9 mouse cellular contexts compared by ENCODE assay signal in the genomic region with DNA sequence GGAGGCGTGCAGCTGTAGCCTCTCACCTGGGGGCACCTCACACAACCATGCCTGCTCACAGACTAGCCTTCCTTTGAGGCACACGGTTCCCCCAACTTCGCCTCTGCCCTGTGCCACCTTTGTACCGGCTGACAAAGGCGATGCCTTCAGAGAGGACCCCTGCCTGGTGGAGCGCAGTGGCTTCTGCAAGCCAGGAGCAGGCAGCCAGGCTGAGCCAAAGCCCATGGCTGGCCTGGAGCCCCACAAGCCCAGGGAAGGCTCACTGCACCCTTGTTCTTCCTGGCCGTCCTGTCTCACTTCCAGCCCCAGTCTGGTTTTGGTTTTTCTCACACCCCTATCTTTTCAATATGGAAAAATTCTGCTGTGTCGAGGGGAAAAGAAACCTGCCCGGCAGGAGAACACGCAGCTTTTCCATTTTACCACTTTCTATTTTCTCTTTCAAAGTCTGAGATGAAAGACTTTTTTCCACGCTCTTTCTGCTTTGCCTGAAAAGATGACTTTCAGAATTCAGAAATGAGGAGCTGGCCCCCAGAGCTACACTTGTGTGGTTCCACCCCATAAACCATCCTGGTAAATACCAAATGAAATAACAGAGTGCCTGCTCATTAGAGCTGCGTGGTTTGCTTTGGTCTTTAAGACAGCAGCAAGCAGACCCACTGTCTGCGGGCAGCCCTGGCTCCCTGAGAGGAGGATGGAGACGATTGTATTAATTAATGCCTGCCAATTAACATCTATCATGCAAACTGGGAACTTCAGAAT. TPM values are rescaled to one million over a fixed set of nuclear protein-coding genes. Genes with fewer than 3 reads are reported as not detected.
A peak's percentile ranks its signal among the peaks of the same experiment; 100 is the strongest.
DNase-seq lines count a peak whose midpoint lies in the region; ATAC-seq and TF ChIP-seq lines count a peak whose summit lies in the region.
"Had no signal": no experiment of that assay in that cellular context is flagged by ENCODE, and none has a peak within 500 bp of the region (broad histone marks: within the 10 kb centered on the region; RNA-seq: fewer than 3 reads in every experiment).

No protein-coding gene starts in this region.

- H3K4me2 ChIP-seq in heart, embryonic 11.5 days, result no peak overlapping the region
- H3K4me2 ChIP-seq in limb, embryonic 12.5 days, result 0 out of 2 replicates have a peak overlapping the region, but pooled peaks have one; percentile 13
- H3K4me2 ChIP-seq: lung, embryonic 15.5 days had no signal

- H3K27me3 ChIP-seq in heart, embryonic 11.5 days (ENCODE audit: control insufficient read depth, insufficient read depth, low read length), result no peaks in the 10 kb centered on the region
- H3K27me3 ChIP-seq in spleen, adult 2 months (ENCODE audit: control insufficient read depth, insufficient read depth, low read length), result no peaks in the 10 kb centered on the region
- no peaks in the 10 kb centered on the region for H3K27me3 ChIP-seq in limb, embryonic 12.5 days
- H3K27me3 ChIP-seq: lung, embryonic 15.5 days had no signal

- no peak for TF ChIP-seq CTCF in spleen, adult 2 months (IDR thresholded peaks at IDR 0.05; ENCODE audit: extremely low read depth, insufficient read depth, insufficient read length, insufficient replicate concordance)

- no peak for ATAC-seq in heart, embryonic 11.5 days (replicated peaks; ENCODE audit: insufficient number of reproducible peaks, low FRiP score, low TSS enrichment)
- no peak for ATAC-seq in limb, embryonic 12.5 days (ENCODE audit: insufficient number of reproducible peaks, insufficient read depth, low FRiP score, low TSS enrichment, low read depth)

- 0 out of 2 replicates have a peak overlapping the region, but pooled peaks have one; percentile 22 for H3K27ac ChIP-seq in heart, embryonic 11.5 days (ENCODE audit: low read depth, low read length)
- H3K27ac ChIP-seq in spleen, adult 2 months (ENCODE audit: insufficient read depth, low read length), result 0 out of 2 replicates have a peak overlapping the region, but pooled peaks have one; percentile 19
- H3K27ac ChIP-seq in limb, embryonic 12.5 days, result peak overlapping the region; percentile 96

- no peak for TF ChIP-seq POLR2A in spleen, adult 2 months (IDR thresholded peaks at IDR 0.05; ENCODE audit: low read depth, low read length)

- peaks cover 28% of the 10 kb centered on the region for H3K4me1 ChIP-seq in heart, embryonic 11.5 days (ENCODE audit: control insufficient read depth, insufficient read depth, low read length)
- peaks cover 7% of the 10 kb centered on the region; the same call in 1 of the 2 replicates for H3K4me1 ChIP-seq in spleen, adult 2 months (ENCODE audit: control insufficient read depth, insufficient read depth, insufficient read length)
- peaks cover 42% of the 10 kb centered on the region for H3K4me1 ChIP-seq in limb, embryonic 12.5 days (replicated peaks)

- intact Hi-C loops in heart, postnatal 25 days (cut with DNase I), result no loop called here
- intact Hi-C loops in gastrocnemius, postnatal 14 days (cut with DNase I; ENCODE audit: low total_unique reads), result no loop called here

- no peak for DNase-seq in heart, postnatal 25 days (ENCODE audit: low spot score)
- DNase-seq in spleen, adult 2 months (ENCODE audit: low read depth in 1 of 2, low spot score in 2 of 2), result no peak
- no peak for DNase-seq in spleen, adult 12 weeks (ENCODE audit: low spot score)
- no peak for DNase-seq in yolk sac, embryonic 10.5 days (ENCODE audit: low spot score)
- DNase-seq in testis, postnatal 10 days (ENCODE audit: low spot score), result no peak
- no peak for DNase-seq in gastrocnemius, postnatal 14 days

- no peak overlapping the region for H3K4me3 ChIP-seq in heart, embryonic 11.5 days (ENCODE audit: low read depth, low read length)
- H3K4me3 ChIP-seq in spleen, adult 2 months (ENCODE audit: extremely low read depth, insufficient read depth, insufficient read length), result no peak overlapping the region
- H3K4me3 ChIP-seq in limb, embryonic 12.5 days (replicated peaks), result no peak overlapping the region
- H3K4me3 ChIP-seq: lung, embryonic 15.5 days had no signal

- no peaks in the 10 kb centered on the region for H3K9me3 ChIP-seq in heart, embryonic 11.5 days (replicated peaks; ENCODE audit: control insufficient read depth, low read length)
- no peaks in the 10 kb centered on the region for H3K9me3 ChIP-seq in limb, embryonic 12.5 days
- H3K9me3 ChIP-seq: lung, embryonic 15.5 days had no signal

- 75% methylated on average over 14 of the region's 14 CpGs for WGBS in heart, embryonic 11.5 days (ENCODE audit: insufficient replicate concordance)
- WGBS in spleen, adult 2 months, result 88% methylated on average over 14 of the region's 14 CpGs
- 41% methylated on average over 14 of the region's 14 CpGs for WGBS in limb, embryonic 12.5 days

- no peaks in the 10 kb centered on the region for H3K36me3 ChIP-seq in heart, embryonic 11.5 days (ENCODE audit: control insufficient read depth, insufficient read depth, low read length)
- no peaks in the 10 kb centered on the region for H3K36me3 ChIP-seq in spleen, adult 2 months (ENCODE audit: control insufficient read depth, insufficient read depth, low read length)
- no peaks in the 10 kb centered on the region for H3K36me3 ChIP-seq in limb, embryonic 12.5 days
- H3K36me3 ChIP-seq: lung, embryonic 15.5 days had no signal

- no peak overlapping the region for H3K9ac ChIP-seq in heart, embryonic 11.5 days (ENCODE audit: low read depth, low read length)
- no peak overlapping the region; the same call in 1 of the 2 replicates for H3K9ac ChIP-seq in limb, embryonic 12.5 days (replicated peaks)
- H3K9ac ChIP-seq: lung, embryonic 15.5 days had no signal

RNA-seq across cellular contexts. Expression of a gene that starts 36.5 kb away (rescaled TPM):
- polyA plus RNA-seq in heart, embryonic 11.5 days (2014; fragmentation: Nextera tagmentation; extraction: Ambion mirVana), result 34.3 and 47.8 TPM in 2 replicates
- total RNA-seq in heart, postnatal 25 days (2021), result 10 to 100 TPM; 47.9 to 78.9 TPM
- polyA plus RNA-seq in spleen, adult 2 months (2012; rRNA removed), result 36.2 and 39.6 TPM in 2 replicates
- 54.7 and 65.0 TPM in 2 replicates for polyA plus RNA-seq in limb, embryonic 12.5 days (2016; fragmentation: Nextera tagmentation; extraction: Ambion mirVana)
- total RNA-seq in gastrocnemius, postnatal 14 days (2021), result 100 to 1,000 TPM; 121 to 163 TPM

RNA-seq across cellular contexts. Expression of a gene that starts 47.9 kb away (rescaled TPM):
- 14.6 and 15.4 TPM in 2 replicates for polyA plus RNA-seq in heart, embryonic 11.5 days (2014; fragmentation: Nextera tagmentation; extraction: Ambion mirVana)
- 1 to 10 TPM; 3.0 to 3.3 TPM for total RNA-seq in heart, postnatal 25 days (2021)
- polyA plus RNA-seq in spleen, adult 2 months (2012; rRNA removed), result 1.9 and 2.3 TPM in 2 replicates
- polyA plus RNA-seq in limb, embryonic 12.5 days (2016; fragmentation: Nextera tagmentation; extraction: Ambion mirVana), result 15.7 and 16.4 TPM in 2 replicates
- total RNA-seq in gastrocnemius, postnatal 14 days (2021), result 1 to 10 TPM; 2.0 to 2.3 TPM

Comparison
In these comparisons a context has a peak if more than half of its experiments do, and no peak if none do; other contexts are left out.
1. H3K27ac ChIP-seq: peak in every context shown above with its lines; median percentile 96 in limb, embryonic 12.5 days; 22 in heart, embryonic 11.5 days; 19 in spleen, adult 2 months.